Mouse (Mus musculus): ENCODE results near the gene Acot12.

DNA sequence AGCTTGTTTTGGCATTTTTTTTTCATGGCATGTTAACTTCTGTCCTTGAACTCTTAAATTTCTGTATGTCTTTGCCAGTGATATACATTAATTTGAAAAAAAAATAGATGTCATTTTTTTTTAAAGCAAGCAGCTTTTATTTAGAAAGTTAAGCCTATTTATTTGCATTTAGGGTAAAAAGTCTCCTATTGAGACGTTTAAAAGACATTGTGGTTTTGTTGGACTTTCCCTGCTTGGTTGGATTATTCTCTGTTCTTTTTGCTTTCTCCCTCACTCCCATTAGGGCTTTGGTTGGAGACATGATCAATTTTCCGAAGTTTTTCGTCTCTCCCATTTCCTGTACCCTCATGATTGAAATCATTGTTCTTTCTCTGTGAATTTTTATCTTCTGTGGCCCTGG is 16.2 kb upstream of the Acot12 start:
- TF ChIP-seq CTCF (IDR thresholded peaks at IDR 0.05; ENCODE audit: low read depth, low read length) = no peak
- TF ChIP-seq POLR2A (IDR thresholded peaks at IDR 0.05; ENCODE audit: extremely low read depth, insufficient read depth, low read length) = no peak

Measured in liver, adult 2 months (tissue).